Mouse (Mus musculus) spleen, adult 2 months (tissue): ENCODE data around the gene Nlrc3. TPM values are rescaled to one million over a fixed set of nuclear protein-coding genes. Genes with fewer than 3 reads are reported as not detected.
A peak's percentile ranks its signal among the peaks of the same experiment; 100 is the strongest.
"Not testable (repeated sequence)": the region's sequence is repeated elsewhere in the genome, so short reads cannot be mapped to it uniquely, and the experiment has no call there.

Source experiments
- DNase-seq, 2 experiments: peaks; one replicate each; pipeline versions ENCODE4 v3.0.0 to v3.0.0-alpha.2; 2012 to 2021; ENCODE audit warnings: low spot score in 2 of 2, low read depth in 1 of 2
- H3K27ac ChIP-seq: fragments of 200-500 bp; 2 replicates; pipeline ENCODE4 v1.5.1; 2012; ENCODE audit warnings: low read length, inconsistent platforms; ENCODE audit not compliant: insufficient read depth
- H3K27me3 ChIP-seq: fragments of 200-500 bp; 2 replicates; pipeline ENCODE4 v1.6.1; 2012; ENCODE audit warnings: mild to moderate bottlenecking, moderate library complexity, low read length, inconsistent platforms; ENCODE audit not compliant: control insufficient read depth, insufficient read depth
- H3K36me3 ChIP-seq: fragments of 200-500 bp; 2 replicates; pipeline ENCODE4 v1.6.1; 2012; ENCODE audit warnings: mild to moderate bottlenecking, low read length, inconsistent platforms; ENCODE audit not compliant: control insufficient read depth, insufficient read depth
- H3K4me1 ChIP-seq: fragments of 200-500 bp; 2 replicates; pipeline ENCODE4 v1.6.1; 2011; ENCODE audit warnings: inconsistent platforms; ENCODE audit not compliant: control insufficient read depth, insufficient read depth, insufficient read length
- H3K4me3 ChIP-seq: fragments of 200-500 bp; 2 replicates; pipeline ENCODE4 v1.5.1; 2011; ENCODE audit warnings: mild to moderate bottlenecking, inconsistent platforms; ENCODE audit not compliant: insufficient read depth, insufficient read length; ENCODE audit errors: extremely low read depth
- CTCF ChIP-seq: fragments of 200-500 bp; IDR thresholded peaks from 2 replicates; pipeline ENCODE4 v1.5.1; 2011; ENCODE audit warnings: mild to moderate bottlenecking, inconsistent platforms; ENCODE audit not compliant: insufficient read depth, insufficient read length, insufficient replicate concordance; ENCODE audit errors: extremely low read depth
- POLR2A ChIP-seq: fragments of 200-500 bp; IDR thresholded peaks from 2 replicates; pipeline ENCODE4 v1.6.1; 2011; ENCODE audit warnings: low read depth, low read length, inconsistent platforms
- WGBS: fragments of 180-500 bp; shearing (Covaris S2); methylation state at CpG from one replicate; pipeline ENCODE4 v1.1.7; 2018; 5-methylcytosine and 5-hydroxymethylcytosine counted together
- polyA plus RNA-seq: library from polyadenylated mRNA; depleted of rRNA; stranded (reverse); fragments of >200 nt; gene quantifications from 2 replicates; pipeline ENCODE4 v1.2.3, GENCODE M21; 2012

Gene Nlrc3
- polyA plus RNA-seq, 1 experiment = 34.6 TPM

- H3K4me3 ChIP-seq = peak within 1 kb of the TSS; percentile 70
- peak; percentile 91 to 93 for DNase-seq
- peaks cover 5% of the 10 kb centered on the region; the same call in 1 of the 2 replicates for H3K4me1 ChIP-seq
- H3K36me3 ChIP-seq = peaks cover 9% of the 10 kb centered on the region
- TF ChIP-seq CTCF = no peak
- TF ChIP-seq POLR2A = peak; percentile 91
- no peaks in the 10 kb centered on the region for H3K27me3 ChIP-seq
- WGBS = 2% methylated on average over 55 of the region's 58 CpGs
- peak within 1 kb of the TSS; percentile 86 for H3K27ac ChIP-seq
Observed at GRCm38 (mm10) chr16:4003489-4004398, 27.3 kb upstream of the Nlrc3 start, which contains the start of gene Slx4. Slx4 (minus strand) TSS chr16:4003770.

GRCm38 (mm10) chr16:3988410-3988809 lies 12.0 kb upstream of the Nlrc3 start:
- no peak overlapping the region for H3K4me3 ChIP-seq
- H3K36me3 ChIP-seq = peaks cover 46% of the 10 kb centered on the region
- TF ChIP-seq POLR2A (no peak), CTCF (no peak)
- H3K27me3 ChIP-seq = no peaks in the 10 kb centered on the region
- no peak overlapping the region for H3K27ac ChIP-seq
- no peaks in the 10 kb centered on the region for H3K4me1 ChIP-seq
- WGBS = 58% methylated on average over 4 of the region's 4 CpGs
- no peak for DNase-seq

DNA sequence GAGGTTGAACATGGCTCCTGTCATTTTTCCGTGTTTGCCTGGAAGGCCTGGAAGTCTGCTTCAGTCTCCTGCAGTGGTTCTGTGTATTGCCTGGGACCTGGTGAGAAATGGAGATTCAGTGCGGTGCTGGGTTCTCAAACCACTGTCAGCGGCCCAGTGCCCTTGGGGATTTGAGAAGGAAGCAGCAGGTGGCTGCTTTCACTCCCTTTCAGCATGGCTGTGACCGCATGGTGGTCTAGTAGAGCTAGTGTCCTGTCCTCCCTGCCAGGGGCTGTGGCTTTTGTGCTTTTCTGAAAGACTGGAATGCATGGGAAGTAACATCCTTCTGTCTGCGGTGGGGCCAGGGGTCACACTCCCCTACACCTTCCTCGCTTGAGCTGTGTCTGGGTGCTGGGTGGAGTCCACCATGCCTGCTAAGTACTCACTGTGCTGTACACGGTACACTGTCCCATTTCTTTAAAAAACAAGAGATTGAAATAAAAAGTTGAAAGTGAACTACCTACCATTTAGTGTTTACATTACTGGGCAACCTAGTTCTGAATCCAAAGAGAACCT lies 6.8 kb upstream of the Nlrc3 start:
- Histone ChIP-seq H3K36me3 (peaks cover 34% of the 10 kb centered on the region), H3K4me1 (peaks cover 14% of the 10 kb centered on the region; the same call in 1 of the 2 replicates), H3K27ac (peak overlapping the region; percentile 50), H3K27me3 (no peaks in the 10 kb centered on the region), H3K4me3 (no peak overlapping the region)
- DNase-seq = peak; percentile 19 to 56
- 33% methylated on average over 7 of the region's 7 CpGs for WGBS
- TF ChIP-seq POLR2A (no peak), CTCF (no peak)

- H3K27ac ChIP-seq = no peak overlapping the region
- peaks cover 25% of the 10 kb centered on the region for H3K36me3 ChIP-seq
- H3K4me1 ChIP-seq = peaks cover 18% of the 10 kb centered on the region; the same call in 1 of the 2 replicates
- H3K27me3 ChIP-seq = no peaks in the 10 kb centered on the region
- 12% methylated on average over 4 of the region's 4 CpGs for WGBS
- peak; percentile 27 to 31 for DNase-seq
- no peak for TF ChIP-seq CTCF
- no peak for TF ChIP-seq POLR2A
- H3K4me3 ChIP-seq = no peak overlapping the region
Observed at GRCm38 (mm10) chr16:3982173-3982572, 5.7 kb upstream of the Nlrc3 start.

- peaks cover 12% of the 10 kb centered on the region for H3K36me3 ChIP-seq
- H3K4me3 ChIP-seq = peak overlapping the region; percentile 61; the same call in 1 of the 2 replicates
- no peak for DNase-seq
- WGBS = 20% methylated on average over 3 of the region's 3 CpGs
- H3K27ac ChIP-seq = peak overlapping the region; percentile 70
- no peaks in the 10 kb centered on the region for H3K27me3 ChIP-seq
- peaks cover 15% of the 10 kb centered on the region for H3K4me1 ChIP-seq
- TF ChIP-seq POLR2A (no peak), CTCF (no peak)
Observed at GRCm38 (mm10) chr16:3976712-3977111, 280 bp upstream of the Nlrc3 start.

DNA sequence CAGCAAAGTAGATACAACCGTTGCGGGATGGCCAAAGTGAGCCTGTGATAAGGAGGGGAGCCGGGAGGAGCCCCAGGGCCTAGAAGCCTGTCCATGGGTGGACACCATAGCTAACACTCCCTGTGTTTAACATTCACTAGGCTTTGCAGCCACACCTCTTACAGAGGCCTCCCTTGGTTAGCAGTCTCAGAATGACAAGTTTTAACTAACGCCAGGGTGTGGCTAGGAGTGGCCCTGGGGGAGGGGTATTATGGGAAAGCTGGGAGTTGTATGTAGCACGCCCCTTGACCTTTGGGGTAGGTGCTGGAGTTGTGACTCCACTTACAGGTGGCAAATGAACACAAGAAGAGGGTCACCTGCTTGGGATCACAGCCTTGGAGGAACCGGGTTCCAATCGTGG lies 774 bp downstream of the Nlrc3 start:
- Histone ChIP-seq H3K27ac (peak overlapping the region; percentile 70), H3K4me1 (peaks cover 12% of the 10 kb centered on the region), H3K27me3 (no peaks in the 10 kb centered on the region), H3K36me3 (peaks cover 12% of the 10 kb centered on the region), H3K4me3 (peak overlapping the region; percentile 61; the same call in 1 of the 2 replicates)
- DNase-seq = no peak
- 54% methylated on average over 7 of the region's 7 CpGs for WGBS
- TF ChIP-seq CTCF = no peak
- TF ChIP-seq POLR2A = no peak

DNA sequence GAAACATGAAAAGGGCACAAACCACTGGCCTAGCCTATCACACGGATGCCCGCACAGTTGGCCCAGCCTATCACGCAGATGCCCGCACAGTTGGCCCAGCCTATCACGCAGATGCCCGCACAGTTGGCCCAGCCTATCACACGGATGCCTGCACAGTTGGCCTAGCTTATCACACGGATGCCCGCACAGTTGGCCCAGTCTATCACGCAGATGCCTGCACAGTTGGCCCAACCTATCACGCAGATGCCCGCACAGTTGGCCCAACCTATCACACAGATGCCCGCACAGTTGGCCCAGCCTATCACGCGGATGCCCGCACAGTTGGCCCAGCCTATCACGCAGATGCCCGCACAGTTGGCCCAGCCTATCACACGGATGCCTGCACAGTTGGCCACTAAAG lies 2.0 kb downstream of the Nlrc3 start:
- not testable (repeated sequence) for H3K36me3 ChIP-seq, DNase-seq, H3K27ac ChIP-seq, H3K27me3 ChIP-seq, H3K4me3 ChIP-seq
- H3K4me1 ChIP-seq = peaks cover 12% of the 10 kb centered on the region
- 96% methylated on average over 19 of the region's 19 CpGs for WGBS
